Mouse (Mus musculus): ENCODE results near the gene Usp54.
"Not testable (repeated sequence)": the region's sequence is repeated elsewhere in the genome, so short reads cannot be mapped to it uniquely, and the experiment has no call there.

Gene Usp54

DNA sequence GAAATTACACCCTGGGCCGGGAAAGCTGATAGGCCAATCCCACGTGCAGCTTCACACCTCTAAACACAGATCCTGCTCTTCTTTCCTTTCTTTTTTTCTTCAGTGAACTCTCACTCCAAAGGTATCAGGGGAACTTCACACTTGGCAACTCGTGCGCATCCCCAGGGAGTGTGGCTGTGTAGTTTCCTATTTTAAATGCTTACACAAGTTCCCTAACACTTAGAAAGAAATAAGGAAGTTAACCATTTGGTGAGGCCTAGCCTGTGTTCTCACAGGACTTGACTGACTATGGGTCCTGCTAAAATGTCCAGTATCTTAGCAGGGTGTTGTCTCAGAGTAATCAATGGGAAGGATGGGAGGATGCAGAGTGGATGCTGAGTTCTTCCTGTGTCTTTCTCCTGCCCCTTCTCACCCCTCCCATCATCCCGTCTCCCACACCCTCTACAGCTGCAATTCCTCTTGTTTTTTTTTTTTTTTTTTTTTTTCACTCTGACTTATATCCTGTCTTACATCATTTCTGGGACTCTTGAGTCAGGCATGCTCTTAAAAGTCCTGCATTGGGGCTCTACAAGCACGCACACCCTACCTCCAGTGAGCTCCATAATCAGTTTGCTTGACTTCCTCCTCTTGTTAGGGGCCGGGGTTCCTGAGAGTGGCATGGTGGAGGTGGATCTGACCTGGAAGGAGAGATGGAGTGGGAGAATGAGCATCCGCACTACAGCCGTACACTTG, 14.0 kb upstream of the Usp54 start:
- no peak for DNase-seq (ENCODE audit: low spot score)

GRCm38 (mm10) chr14:20651722-20652256, 10.9 kb upstream of the Usp54 start:
- no peak for DNase-seq (ENCODE audit: low spot score)

DNA sequence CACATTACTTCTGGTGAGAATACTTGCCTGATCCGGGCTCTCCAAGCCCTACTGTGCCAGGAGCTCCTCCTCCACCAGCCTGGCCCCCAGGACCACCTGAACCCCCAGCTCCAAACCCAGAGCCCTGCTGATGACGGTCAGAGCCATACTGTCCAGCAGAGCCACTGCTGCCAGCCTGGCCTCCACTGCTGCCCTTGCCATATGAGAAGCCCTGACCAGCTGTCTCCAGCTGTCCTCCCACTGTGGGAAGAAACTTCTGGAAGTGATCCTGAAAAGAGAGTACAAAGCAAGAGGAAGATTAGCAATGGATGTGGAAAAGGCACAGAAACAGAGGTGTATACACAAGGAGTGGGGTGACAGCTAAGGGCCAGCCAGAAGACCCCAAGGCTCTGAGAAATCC, 10.1 kb upstream of the Usp54 start:
- DNase-seq (ENCODE audit: low spot score): no peak

- no peak for DNase-seq (ENCODE audit: low spot score)
Measured at GRCm38 (mm10) chr14:20646381-20646780, 5.5 kb upstream of the Usp54 start.

DNA sequence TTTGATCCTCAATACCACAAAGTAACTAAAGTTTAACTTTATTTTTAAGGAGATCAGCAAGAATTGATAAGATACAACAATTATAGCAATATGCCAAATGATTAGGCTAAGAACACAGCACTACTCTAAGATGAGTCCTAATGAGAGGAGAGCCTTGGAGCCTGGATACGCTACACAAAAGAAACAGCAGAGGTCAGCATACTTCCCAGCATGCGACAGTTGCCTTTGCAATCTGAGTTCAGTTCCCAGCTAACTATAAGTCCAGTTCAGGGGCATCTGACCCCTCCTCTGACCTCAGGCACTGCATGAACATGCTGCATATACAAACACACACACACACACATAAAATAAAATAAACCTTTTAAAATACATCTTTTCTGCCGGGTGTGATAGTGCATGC, 4.7 kb upstream of the Usp54 start:
- DNase-seq (ENCODE audit: low spot score): no peak

GRCm38 (mm10) chr14:20641438-20641875, 594 bp upstream of the Usp54 start:
- no peak for DNase-seq (ENCODE audit: low spot score)

GRCm38 (mm10) chr14:20639918-20640619, 794 bp downstream of the Usp54 start:
- DNase-seq (ENCODE audit: low spot score): no peak

DNA sequence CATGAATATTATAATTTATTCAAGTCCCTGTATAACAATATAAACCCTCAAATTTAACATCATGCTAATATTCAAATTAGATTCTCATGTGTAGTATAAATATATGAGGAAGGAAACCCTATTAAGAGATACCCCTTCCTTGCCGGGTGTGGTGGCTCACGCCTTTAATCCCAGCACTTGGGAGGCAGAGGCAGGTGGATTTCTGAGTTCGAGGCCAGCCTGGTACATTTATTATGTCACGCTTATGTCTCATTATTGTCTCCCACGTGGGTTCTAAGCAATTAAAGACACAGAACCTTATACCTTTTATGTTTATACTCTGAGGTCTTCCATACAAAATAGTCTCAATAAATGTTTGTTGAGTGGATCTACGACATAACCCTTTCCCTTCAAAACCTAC, 2.2 kb downstream of the Usp54 start:
- no peak for DNase-seq (ENCODE audit: low spot score)

DNA sequence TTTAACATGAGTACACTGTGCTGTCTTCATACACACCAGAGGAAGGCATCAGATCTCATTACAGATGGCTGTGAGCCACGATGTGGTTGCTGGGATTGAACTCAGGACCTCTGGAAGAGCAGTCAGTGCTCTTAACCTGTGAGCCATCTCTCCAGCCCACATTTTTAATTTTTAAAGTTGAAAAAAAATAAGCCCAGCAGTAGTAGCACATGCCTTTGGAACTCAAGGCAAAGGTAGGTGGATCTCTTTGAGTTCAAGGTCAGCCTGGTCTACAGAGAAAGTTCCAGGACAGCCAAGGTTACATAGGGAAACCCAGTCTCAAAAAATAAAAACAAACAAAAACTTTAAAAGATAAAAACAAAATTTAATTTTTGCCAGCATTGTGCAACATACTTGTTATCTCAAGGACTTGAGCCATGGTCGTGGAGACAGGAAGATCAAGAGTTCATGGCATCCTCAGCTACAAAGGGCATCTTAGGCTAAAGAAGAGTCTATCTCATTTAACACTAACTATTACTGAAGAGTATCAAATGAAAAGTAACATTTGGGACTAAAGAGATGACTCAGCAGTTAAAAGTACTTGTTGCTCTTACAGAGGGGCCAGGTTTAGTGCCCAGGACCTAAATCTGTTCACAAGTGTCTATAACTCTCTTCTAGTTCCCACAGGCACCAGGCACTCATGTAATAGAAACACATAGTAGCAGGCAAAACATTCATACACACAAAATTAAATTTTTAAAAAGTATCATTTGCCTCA, 2.9 kb downstream of the Usp54 start:
- DNase-seq (ENCODE audit: low spot score): no peak

DNA sequence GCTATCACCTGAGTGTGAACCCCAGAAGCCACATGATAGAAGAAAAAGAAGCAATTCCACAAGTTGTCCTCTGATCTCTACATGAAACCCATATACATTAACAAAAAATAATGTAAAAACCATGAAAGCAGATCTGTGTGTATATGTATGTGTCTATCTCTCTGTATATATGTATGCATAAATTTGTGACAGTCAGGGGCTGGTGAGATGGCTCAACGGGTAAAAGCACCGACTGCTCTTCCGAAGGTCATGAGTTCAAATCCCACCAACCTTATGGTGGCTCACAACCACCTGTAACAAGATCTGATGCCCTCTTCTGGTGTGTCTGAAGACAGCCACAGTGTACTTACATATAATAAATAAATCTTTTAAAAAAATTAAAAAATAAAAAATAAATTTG, 3.9 kb downstream of the Usp54 start:
- DNase-seq (ENCODE audit: low spot score): not testable (repeated sequence)

DNA sequence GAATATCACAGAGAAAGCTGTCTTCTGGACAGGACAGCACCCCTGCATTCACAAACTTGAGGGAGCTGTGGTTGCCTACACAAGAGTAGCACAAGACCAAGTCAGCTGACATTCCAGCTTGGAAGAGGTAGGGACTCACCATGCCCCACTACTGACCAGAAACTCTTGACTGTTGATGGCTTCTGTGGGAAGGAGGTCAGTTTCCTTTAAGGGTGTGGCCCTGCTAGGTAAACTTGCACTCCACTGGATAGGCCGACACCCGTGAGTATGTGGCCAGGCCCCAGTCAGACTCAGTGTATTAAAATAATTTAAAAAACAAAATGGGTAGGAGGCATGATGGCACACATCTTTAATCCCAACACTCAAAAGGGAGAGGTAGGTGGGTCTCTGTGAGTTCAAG, 5.3 kb downstream of the Usp54 start:
- no peak for DNase-seq (ENCODE audit: low spot score)

DNA sequence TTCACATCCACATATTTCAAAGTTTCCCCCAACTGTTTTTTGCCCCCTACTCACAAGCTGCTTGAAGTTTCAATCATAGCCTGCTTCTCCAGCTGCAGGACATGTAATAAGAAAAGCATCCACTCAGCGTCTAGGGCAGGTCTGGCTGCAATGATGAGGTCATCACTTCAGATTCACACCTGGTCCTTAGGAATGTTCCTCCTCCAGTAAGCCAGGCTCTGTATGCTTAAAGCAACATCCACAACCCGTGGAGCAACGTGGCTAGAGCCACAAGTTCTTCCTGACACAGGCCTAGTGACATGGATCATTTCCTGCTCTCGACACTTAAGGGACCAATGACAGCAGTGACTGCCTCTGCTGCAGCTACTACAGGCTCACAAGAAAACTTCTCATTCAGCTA, 9.6 kb downstream of the Usp54 start:
- DNase-seq (ENCODE audit: low spot score): no peak

- DNase-seq (ENCODE audit: low spot score): no peak
Measured at GRCm38 (mm10) chr14:20626971-20627370, 13.9 kb downstream of the Usp54 start.

GRCm38 (mm10) chr14:20626447-20626846, 14.4 kb downstream of the Usp54 start:
- DNase-seq (ENCODE audit: low spot score): no peak

GRCm38 (mm10) chr14:20622907-20623306, 18.0 kb downstream of the Usp54 start:
- DNase-seq (ENCODE audit: low spot score): no peak

DNA sequence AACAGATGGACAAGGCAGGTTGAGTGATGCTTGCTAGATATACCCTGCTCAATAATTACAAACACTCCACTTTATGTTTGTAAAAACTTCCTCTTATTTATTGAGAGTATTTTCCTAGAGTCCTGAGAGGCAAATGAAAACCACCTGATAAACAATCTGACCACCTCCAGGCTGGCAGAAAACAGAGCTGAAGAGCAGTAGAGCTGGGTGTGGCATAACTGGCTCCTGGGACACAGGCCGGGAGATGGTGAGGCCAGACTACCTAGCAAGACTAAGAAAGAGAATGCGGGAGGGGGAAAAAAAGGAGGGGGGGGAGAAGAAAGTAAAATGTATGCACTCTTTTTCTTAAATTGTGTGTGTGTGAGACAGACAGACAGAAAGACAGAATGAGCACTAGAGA, 18.5 kb downstream of the Usp54 start:
- no peak for DNase-seq (ENCODE audit: low spot score)

DNA sequence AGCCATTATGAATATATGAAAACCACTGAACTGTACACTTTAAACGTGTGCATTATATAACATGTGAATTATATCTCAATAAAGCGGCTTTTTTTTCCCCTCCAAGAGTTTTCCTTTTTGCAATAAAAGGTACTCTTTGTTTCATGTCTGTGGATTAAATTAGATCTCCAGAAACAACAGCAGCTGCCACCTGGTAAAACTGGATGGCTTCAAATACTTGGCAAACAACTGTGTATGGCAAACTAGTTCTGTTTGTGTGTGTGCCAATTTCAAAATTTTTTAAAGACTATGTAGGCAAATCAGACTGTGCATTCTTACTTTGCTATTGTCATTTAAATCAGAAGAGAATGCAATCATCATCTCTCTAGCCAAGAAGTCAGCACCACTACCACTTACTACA, 19.0 kb downstream of the Usp54 start:
- no peak for DNase-seq (ENCODE audit: low spot score)

DNA sequence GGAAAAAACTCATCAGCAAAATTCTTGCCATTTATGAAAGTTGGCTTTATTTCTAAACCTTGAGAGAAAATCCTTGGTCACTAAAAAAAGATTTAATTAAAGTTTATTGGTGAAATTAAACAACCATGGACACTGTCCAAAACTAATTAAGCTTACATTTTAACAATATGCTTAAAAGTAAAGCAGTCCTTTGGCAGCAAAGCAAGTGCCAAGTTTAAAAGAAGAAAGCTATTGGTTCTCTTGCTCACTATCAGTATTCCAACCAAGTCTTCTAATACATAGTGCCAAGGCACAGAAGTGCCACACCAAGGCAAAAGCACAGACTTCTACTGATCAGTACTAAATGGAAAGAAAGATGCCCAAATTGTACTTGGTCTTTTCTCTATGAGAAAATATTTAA, 21.7 kb downstream of the Usp54 start:
- no peak for DNase-seq (ENCODE audit: low spot score)

GRCm38 (mm10) chr14:20618211-20618610, 22.7 kb downstream of the Usp54 start:
- no peak for DNase-seq (ENCODE audit: low spot score)

DNA sequence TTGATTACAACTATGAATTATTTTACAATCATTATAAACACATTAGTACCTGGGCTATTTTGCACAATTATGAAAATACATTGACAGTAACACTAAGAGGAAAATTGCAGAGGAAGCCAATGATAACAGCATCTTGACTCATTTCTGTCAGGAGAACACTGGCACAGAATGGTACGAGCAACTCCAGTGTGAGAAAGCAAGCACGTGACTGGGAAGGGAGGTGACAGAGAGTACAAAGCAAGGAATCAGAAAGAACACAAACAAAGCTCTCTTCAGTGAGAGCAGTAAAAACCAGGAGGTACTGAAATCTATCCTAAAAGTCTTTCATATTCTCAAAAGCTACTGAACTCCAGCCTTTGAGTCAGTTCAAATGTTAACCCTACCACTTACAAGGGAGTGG, 24.4 kb downstream of the Usp54 start:
- no peak for DNase-seq (ENCODE audit: low spot score)

- DNase-seq (ENCODE audit: low spot score): no peak
Measured at GRCm38 (mm10) chr14:20615075-20615474, 25.8 kb downstream of the Usp54 start.

GRCm38 (mm10) chr14:20612820-20613219, 28.0 kb downstream of the Usp54 start:
- DNase-seq (ENCODE audit: low spot score): no peak

DNA sequence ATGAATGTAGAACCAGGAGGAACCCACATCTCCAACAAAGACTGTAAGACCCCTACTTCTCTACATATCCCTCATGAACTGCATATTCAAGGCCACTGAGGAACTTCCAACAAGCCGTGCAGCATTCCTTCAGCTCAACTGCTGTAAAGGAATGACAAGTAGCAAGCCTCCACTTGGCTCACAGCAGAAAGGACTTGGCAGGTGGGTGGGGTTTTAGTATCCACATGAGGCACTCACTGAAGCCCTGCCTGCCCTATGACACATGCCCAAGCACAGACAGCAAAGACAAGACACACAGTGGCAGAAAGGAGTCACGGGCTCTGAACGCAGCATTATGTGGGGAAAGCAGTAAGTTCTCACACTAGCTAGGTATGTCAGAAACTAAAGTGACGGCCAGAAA, 30.7 kb downstream of the Usp54 start:
- DNase-seq (ENCODE audit: low spot score): no peak
